Mouse (Mus musculus): Measurements from ENCODE around the gene AC134908.4.

AC134908.4 gene

DNA sequence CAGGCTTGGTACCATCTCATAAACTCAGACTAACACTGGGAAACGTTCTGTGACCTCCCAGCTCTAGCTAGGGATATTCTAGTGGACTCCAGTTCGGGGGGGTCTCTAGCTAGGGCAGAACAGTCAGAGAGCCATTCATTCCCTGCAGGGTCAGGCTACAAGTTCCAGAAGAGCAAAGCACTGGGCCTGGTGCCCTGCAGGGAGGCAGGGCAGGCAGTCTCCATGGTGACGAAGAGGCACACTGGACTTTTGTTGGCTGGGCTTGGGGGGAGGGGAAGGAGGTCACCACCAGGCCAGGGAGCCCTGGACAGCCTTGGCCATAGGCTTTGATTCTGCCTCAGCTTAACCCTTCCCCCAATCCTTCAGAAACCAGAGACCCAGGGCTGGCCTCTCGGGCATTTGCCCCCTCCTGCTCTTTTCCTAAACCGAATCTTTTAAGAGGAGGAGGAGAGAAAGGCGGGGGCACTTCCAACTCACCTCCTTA, at the start of gene AC134908.4:
TSS of gene AC134908.4 (minus strand) at position 51 of the 484 bp plus-strand sequence.
- no peak for DNase-seq (ENCODE audit: low spot score)

DNA sequence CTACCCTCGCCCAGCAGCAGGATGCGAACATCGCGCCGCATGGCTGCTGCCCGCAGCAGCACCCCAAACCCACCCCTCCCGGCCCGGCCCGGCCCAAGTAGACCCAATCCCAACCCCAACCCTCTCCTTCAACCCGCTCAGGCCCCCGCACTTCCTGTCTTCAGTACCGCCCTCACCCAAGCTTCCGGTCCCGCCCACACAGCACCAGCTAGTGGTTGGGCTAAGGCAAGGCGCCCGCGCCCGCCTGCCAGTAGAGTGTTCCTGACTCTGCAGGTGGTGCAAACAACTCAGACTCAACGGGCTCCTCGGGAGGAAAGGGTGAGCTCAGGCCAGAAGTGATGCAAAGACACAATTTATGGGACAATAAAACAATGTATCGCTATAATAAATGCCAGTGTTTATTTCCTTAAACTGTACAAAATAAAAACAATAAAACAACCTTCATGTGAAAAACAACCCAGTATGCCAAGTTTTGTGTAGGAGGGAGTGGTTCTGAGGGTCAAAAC, 49.0 kb upstream of the AC134908.4 start, which contains the start of gene Rhot2:
TSS of gene Rhot2 (minus strand) at position 456 of the 506 bp plus-strand sequence.
- peak; percentile 93 for DNase-seq (ENCODE audit: low spot score)

DNA sequence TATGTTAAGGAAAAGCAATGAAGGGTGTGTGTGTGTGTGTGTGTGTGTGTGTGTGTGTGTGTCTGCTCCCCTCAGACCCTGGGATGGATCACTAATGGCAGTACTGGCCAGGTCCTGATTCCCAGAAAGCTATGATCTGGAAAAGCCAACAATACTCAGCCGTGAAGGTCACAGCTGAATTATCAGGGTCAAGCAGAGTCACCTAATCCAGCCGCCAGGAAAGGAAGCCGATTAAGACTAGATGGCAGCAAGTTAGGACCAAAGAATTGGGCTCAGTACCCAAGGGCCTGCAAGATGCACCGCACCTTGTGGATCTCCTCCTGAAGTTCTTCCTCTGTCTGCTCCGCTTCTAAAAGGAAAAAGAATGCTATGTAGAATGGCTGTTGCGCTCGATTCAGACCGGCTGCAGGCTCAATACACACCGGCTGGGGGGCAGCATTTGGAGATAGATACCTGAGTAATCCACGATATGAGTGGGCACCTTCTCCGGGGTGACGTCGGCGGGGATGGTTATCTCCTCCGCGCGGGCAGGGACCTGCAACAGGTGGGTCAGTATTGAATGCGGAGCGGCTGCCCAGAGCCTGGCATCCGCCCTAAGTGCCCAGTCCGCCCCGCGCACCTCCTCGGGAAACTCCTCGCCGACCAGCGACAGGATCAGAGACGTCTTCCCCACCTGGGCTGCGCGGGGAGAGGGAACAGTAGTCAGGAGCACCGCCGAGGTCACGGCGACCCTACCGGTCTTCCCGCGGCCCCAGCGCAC, 48.4 kb upstream of the AC134908.4 start:
- no peak for DNase-seq (ENCODE audit: low spot score)

GRCm38 (mm10) chr17:25843122-25843521, 47.7 kb upstream of the AC134908.4 start:
- no peak for DNase-seq (ENCODE audit: low spot score)

DNA sequence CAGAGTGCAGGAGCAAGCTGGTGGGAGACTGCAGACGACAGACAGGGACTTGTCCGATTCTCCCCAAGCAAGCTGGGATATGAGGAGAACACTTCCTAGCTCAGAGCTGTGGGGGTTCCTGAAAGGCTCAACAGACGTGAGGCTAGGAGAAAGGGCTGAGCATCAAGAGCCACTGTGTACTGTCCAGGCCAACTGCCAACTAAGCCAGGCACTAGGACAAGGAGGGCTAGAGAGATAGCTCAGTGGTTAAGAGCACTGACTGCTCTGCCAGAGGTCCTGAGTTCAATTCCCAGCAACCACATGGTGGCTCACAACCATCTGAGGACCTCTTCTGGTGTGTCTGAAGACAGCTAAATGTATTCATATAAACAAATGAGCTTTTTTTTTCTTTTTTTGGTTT, 47.0 kb upstream of the AC134908.4 start:
- no peak for DNase-seq (ENCODE audit: low spot score)

- no peak for DNase-seq (ENCODE audit: low spot score)
Observed at GRCm38 (mm10) chr17:25841117-25841880, 45.8 kb upstream of the AC134908.4 start, which contains the start of gene Gm20683. TSS of gene Gm20683 (minus strand) at chr17:25841763.

GRCm38 (mm10) chr17:25840519-25840918, 45.1 kb upstream of the AC134908.4 start:
- DNase-seq (ENCODE audit: low spot score) = no peak

- no peak for DNase-seq (ENCODE audit: low spot score)
Observed at GRCm38 (mm10) chr17:25839455-25840235, 44.2 kb upstream of the AC134908.4 start.

GRCm38 (mm10) chr17:25838904-25839303, 43.4 kb upstream of the AC134908.4 start:
- DNase-seq (ENCODE audit: low spot score) = no peak

- DNase-seq (ENCODE audit: low spot score) = no peak
Observed at GRCm38 (mm10) chr17:25837533-25837932, 42.1 kb upstream of the AC134908.4 start.

GRCm38 (mm10) chr17:25837076-25837410, 41.6 kb upstream of the AC134908.4 start, which contains the start of gene Rhbdl1:
TSS of gene Rhbdl1 (minus strand) at chr17:25837295.
- peak; percentile 68 for DNase-seq (ENCODE audit: low spot score)

- DNase-seq (ENCODE audit: low spot score) = no peak
Observed at GRCm38 (mm10) chr17:25836397-25837075, 41.1 kb upstream of the AC134908.4 start.

DNA sequence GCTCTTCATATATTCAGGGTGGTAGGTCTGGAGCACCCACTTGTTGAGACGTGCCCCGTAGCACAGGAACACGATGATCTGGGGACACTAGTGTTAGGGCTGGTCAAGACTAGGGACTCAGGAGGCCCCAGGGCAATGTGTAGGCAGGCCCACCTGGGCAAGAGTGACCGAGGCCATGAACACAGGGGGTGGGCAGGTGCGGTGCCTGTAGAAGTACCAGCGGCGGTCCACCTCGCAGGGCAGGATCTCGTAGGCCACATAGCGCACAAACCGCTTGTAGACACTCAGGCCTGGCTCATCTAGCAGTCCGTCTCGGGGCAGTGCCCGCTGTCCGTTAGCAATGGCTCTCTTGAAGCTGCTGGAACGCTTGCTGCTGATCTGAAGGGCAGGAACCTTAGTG, 40.4 kb upstream of the AC134908.4 start:
- DNase-seq (ENCODE audit: low spot score) = no peak

GRCm38 (mm10) chr17:25835301-25835700, 39.8 kb upstream of the AC134908.4 start:
- DNase-seq (ENCODE audit: low spot score) = no peak

DNA sequence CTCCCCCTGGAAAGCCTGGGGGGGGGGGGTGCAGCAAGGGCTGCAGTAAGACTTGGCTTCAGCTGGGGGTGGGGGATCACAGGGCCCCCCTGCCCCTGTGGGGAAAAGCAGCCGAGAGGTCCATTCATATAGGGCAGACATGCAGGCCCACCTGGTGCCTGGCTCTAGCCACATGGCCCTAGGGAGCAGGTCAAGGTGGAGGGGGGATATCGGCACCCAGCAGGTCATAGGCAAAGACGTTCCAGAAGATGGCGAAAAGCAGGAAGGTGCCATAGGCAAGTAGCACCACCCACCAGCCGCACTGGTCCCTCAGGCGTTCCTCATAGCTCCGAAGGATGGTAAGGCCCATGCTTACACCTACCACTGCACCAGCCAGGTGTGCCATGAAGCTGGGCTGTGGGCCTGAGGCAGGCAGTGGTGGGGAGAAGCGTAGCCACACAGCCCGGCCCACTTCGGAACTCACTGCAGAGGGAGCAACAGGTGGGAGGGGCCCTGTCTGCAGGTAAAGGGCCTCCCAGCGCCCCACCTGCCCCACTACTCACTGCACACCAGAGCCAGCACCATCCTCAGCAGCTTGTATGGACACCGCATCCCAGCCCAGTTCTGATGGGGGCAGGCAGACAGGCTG, 39.2 kb upstream of the AC134908.4 start:
- no peak for DNase-seq (ENCODE audit: low spot score)

- DNase-seq (ENCODE audit: low spot score) = no peak
Observed at GRCm38 (mm10) chr17:25833961-25834594, 38.6 kb upstream of the AC134908.4 start.

- DNase-seq (ENCODE audit: low spot score) = peak; percentile 90
Observed at GRCm38 (mm10) chr17:25833291-25833663, 37.8 kb upstream of the AC134908.4 start, which contains the start of gene Stub1. TSS of gene Stub1 (minus strand) at chr17:25833404.

DNA sequence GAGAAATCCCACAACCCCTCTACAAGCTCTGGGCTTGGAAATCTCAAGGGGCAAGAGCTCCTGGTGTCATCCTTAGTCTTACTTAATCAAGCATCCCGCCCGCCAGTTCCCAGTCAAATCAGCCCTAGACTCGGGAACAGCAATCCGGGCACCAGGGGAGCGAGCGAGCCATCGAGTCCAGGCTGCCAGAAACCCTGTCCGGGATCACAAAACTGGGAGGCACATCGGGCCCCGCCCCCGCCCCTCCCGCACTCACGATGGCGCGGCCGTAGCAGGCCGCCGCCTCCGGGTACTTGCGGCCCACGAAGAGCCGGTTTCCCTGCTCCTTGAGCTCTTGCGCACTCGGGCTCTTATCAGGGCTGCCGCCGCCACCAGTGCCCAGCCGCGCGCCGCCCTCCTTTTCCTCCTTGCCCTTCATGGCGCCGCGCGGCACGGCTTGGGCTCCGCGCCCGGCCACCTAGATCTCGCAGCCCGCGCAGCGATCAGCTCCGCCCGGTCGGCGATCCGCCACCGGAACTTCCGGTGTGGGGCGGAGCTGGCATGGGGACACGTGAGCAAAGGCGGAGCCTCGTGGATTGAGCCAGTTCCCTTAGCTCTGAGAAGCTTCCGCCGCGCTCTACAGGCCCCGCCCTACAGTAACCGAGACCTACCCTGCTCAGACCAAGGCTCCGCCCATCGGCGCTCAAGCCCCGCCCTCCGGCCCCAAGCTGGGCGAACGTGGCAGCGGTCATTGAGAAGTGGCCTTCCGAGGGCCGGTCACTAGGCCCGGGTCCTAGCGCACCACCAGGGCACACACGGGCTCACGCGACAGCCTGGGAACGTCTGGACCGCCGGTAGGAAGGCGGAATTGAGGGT, 37.2 kb upstream of the AC134908.4 start:
- DNase-seq (ENCODE audit: low spot score) = peak; percentile 99
